Mouse (Mus musculus) spleen, adult 2 months (tissue): ENCODE measurements around the gene Mtmr1.

Source experiments
- CTCF ChIP-seq: fragments of 200-500 bp; IDR thresholded peaks from 2 replicates; pipeline ENCODE4 v1.5.1; 2011; ENCODE audit warnings: mild to moderate bottlenecking, inconsistent platforms; ENCODE audit not compliant: insufficient read depth, insufficient read length, insufficient replicate concordance; ENCODE audit errors: extremely low read depth
- POLR2A ChIP-seq: fragments of 200-500 bp; IDR thresholded peaks from 2 replicates; pipeline ENCODE4 v1.6.1; 2011; ENCODE audit warnings: low read depth, low read length, inconsistent platforms

- TF ChIP-seq CTCF (no peak), POLR2A (no peak)
Measured at GRCm38 (mm10) chrX:71378435-71378834, 13.9 kb downstream of the Mtmr1 start.
